Mouse (Mus musculus): ENCODE results near the gene Xbp1.

Xbp1 gene

DNA sequence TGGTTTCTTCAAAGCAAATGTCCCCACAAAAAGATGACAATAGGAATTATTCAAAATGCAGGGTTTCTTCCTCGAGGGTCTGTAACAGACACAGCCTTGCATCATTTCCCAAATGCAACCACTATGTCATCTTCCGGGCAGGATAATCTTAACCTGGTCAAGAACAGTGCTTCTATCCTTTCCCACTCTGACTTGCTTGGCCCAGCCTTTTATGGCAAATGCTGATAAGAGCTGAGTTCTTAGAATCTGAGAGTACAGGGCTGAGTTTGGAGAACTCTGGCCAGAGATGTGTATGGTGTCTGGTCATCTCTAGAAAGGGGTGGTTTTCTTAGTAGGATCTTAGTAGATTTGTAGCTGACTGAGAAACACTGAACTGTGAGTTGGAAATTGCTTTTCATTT, 53.4 kb downstream of the Xbp1 start:
- DNase-seq, result no peak

GRCm38 (mm10) chr11:5575046-5575445, 54.6 kb downstream of the Xbp1 start:
- no peak for DNase-seq

All from lung, postnatal 10 days (tissue).